Mouse (Mus musculus): ENCODE results near the gene Usp4.

GRCm38 (mm10) chr9:108317572-108317971 is 30.1 kb upstream of the Usp4 start:
- TF ChIP-seq POLR2A (IDR thresholded peaks at IDR 0.05; ENCODE audit: insufficient read length, low read depth) = no peak
- TF ChIP-seq SRF (IDR thresholded peaks at IDR 0.05; ENCODE audit: control insufficient read depth, insufficient read length, low read depth) = no peak
- TF ChIP-seq POLR2AphosphoS2 (IDR thresholded peaks at IDR 0.05; ENCODE audit: insufficient read length, low read depth) = no peak
- no peak for TF ChIP-seq E2F4 (IDR thresholded peaks at IDR 0.05; ENCODE audit: insufficient read depth)
- TF ChIP-seq CEBPB (IDR thresholded peaks at IDR 0.05; ENCODE audit: insufficient read depth, poor library complexity, severe bottlenecking) = no peak
- TF ChIP-seq MAX (IDR thresholded peaks at IDR 0.05; ENCODE audit: low read depth) = no peak
- TF ChIP-seq TCF3 (IDR thresholded peaks at IDR 0.05; ENCODE audit: insufficient read length, low read depth) = no peak
- no peak for TF ChIP-seq MYOD1 (IDR thresholded peaks at IDR 0.05; ENCODE audit: control insufficient read depth in 1 of 3, insufficient read length in 2 of 3, low read depth in 2 of 3)
- TF ChIP-seq TCF12 (IDR thresholded peaks at IDR 0.05; ENCODE audit: insufficient read depth, poor library complexity, severe bottlenecking) = no peak

All from myocyte (in vitro differentiated cells).